Mouse (Mus musculus) mouse trophoblast stem cell (cell line): Measurements from ENCODE around the gene Ptpru.

ENCODE experiments used
- in situ Hi-C, 2 experiments: fragments of 300-500 bp; cut with MseI, MboI; formaldehyde crosslinking; loops; 2 replicates in 1 of 2; 3 replicates in 1 of 2; pipeline ENCODE4 v1.15.1; 2025

Ptpru gene

GRCm38 (mm10) chr4:131786800-131787199, 51.3 kb downstream of the Ptpru start:
- in situ Hi-C loops: no loop called here

DNA sequence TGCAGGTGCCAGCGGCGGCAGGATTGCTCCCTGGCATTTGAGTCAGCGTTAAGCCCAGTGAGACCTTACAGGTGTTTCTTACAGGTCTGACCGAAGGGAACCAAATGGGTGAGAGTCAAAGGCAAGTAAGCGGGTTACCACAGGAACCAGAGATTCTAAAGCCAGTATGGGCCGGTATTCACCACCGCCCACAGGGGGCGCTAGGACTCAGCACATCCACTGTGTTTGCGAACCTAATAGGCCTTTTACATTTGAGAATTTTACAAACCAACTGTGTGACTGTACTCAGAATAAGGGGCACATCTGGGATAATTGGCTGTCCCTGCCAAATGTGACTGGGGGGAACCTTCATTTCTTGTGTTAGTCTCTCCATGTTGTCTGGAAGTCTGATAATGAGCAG, 54.1 kb downstream of the Ptpru start:
- in situ Hi-C loops: loop anchor here in 1 of 2 experiments (5.0 kb wide), 1 partner anchor 53 kb away; the partner anchor contains the start of gene Ptpru

- in situ Hi-C loops: loop anchor here in 1 of 2 experiments (5.0 kb wide), 1 partner anchor 56 kb away; the partner anchor contains the start of gene Ptpru
Measured at GRCm38 (mm10) chr4:131781023-131781422, 57.1 kb downstream of the Ptpru start.

DNA sequence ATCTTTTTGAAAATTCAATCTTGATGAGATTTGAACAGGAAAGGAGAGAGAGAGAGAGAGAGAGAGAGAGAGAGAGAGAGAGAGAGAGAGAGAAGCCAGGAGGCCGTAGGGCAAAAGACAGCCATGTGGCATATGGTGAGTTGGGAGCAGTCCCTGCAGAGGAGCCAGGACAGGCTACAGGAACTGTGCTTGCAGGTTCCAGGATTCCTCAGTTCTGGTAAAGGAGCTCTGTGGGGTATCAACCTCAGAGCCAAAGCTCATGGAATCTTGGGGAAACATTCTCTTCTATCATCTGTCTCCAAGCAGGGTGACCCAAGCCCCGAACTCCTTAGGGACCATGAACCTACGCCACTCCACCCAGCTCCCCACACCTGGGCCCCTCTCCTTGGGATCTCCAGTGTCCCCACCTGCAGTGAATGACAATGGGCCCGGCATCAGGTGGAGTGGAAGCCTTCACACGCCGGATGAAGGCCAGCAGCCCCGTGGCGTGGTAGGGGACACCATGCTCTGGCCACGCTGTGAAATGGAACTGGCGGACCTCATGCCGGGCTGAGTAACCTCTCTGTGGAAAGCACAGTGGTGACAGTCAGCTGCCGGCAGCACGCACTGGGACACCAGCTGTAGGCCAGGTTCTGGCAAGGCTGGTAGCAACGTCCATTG, 59.3 kb downstream of the Ptpru start:
- in situ Hi-C loops: no loop called here

DNA sequence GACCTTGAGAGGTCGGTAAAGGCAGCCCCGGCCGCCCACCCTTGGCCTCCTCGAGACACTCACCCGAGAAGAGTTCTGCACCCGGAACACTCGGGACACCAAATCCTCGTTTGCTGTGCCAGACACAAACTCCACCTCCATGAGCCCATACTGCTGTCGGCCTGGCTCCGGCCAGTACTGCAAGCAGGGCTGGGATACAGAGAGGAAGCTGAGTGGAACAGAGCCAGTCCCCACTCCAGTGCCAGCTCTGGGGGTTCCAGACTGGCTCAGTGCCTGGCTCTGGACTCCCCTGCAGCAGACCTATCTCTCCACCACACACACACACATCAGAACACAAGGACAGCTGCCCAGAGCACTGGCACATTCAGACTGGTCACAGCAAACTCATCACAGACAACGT, 66.7 kb downstream of the Ptpru start:
- in situ Hi-C loops: no loop called here

DNA sequence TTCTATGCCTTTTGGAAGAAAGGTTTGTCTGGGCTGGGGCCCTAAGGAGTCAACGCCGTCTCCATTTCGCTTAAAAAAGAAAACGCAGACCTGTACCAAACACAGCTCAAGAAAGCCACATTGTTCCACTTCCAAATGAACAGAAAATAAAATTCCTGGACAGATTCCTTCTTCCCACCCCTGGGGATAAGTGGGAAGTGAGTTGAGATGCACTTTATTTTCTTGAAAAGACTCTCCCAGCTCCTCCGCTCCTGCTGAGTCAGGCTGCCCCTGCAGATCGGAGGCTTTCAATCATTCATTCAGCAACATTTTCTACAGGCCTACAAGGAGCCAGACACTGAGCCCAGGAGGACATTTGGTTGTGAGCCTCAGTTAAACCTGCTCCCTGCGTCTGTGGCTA, 74.2 kb downstream of the Ptpru start:
- in situ Hi-C loops: no loop called here

GRCm38 (mm10) chr4:131763479-131763878, 74.6 kb downstream of the Ptpru start:
- in situ Hi-C loops: no loop called here

GRCm38 (mm10) chr4:131762211-131762784, 75.8 kb downstream of the Ptpru start:
- in situ Hi-C loops: no loop called here

DNA sequence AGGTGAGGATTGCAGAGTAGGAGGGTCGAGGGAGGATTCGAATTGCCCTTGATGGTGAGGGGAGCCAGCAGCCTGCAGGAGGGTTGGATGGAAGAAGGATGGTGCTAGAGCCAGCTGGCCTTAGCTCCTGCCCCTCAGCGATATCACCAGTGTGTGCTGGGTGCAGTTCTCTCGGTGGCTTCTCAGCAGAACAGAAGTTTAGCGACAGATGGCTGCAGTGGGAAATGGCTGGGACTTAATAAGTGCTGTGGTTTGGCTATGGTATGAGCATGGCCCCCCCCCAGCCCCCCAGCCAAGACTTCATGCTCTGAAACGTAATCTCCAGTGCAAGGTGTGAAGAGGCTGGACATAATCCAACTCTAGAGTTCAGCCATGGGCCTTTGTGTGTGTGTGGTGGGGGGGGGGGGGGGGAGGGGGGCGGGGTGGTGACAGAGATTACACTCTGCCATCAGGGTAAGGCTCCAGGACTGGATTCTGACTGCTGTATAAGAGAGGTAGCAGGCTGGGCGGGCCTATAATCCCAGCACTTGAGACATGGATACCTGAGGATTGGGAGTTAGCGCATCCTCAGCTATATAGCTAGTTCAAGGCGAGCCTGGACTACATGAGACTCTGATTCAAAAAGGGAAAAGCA, 85.8 kb downstream of the Ptpru start:
- in situ Hi-C loops: no loop called here

- in situ Hi-C loops: no loop called here
Measured at GRCm38 (mm10) chr4:131751561-131751960, 86.5 kb downstream of the Ptpru start.

GRCm38 (mm10) chr4:131749802-131750201, 88.3 kb downstream of the Ptpru start:
- in situ Hi-C loops: no loop called here

- in situ Hi-C loops: no loop called here
Measured at GRCm38 (mm10) chr4:131744685-131745043, 93.4 kb downstream of the Ptpru start.

DNA sequence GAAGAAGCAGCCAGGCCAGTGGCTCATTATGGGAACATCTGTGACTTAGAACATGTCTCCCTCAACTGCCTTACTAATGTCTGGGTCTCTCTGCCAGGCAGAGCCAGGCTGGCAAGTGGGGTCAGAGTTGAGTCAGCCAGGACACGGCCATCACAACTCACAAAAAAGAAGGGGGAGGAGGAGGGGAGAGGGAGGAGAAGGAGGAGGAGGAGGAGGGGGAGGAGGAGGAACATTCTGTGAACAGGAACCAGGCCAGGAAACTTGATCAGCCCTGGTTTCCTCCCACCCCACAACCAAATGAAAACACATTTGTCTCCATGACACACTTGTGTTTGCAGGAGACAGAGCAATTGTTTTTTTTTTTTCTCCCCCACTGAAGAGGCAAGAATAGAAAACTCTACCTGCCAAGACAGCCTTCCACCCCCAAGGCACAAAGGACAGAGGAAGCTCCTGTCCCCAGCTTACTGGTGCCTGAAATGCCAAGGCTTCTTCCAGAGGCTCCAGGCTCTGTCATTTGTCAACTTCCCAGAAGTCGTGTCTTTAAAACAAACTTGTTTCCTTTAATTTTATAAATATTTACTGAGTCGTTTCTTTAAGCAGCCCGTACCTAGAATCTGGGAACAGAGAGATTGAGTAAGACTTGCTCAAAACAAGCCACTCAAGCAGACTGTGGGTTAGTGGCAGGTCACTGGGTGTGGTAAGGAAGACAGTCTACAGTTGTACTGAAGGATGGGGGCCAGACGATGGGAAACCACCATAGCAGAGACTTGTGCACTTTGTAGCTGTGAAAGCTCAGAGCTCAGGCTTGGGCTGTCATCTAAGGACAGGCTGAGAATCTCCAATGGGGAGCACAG, 94.0 kb downstream of the Ptpru start:
- in situ Hi-C loops: no loop called here

- in situ Hi-C loops: no loop called here
Measured at GRCm38 (mm10) chr4:131743031-131743430, 95.1 kb downstream of the Ptpru start.

DNA sequence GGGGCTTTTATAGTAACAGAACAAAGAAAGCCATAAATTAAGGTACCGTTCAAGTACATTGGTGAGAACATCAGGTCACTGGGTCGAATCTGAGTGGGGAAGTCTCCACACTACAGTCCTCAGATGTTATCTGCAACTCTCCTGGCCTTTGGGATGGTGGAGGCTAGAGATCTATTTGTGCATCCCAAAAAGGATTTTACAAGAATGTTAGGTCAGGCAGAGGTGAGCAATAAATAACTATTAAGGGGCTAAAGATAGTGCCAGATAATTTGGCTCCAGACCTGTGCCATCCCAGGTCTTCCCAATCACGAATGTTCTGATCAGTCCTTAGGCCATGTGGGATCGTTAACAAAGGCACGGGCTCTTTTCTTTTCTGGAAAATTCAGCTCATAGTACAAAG, 97.5 kb downstream of the Ptpru start:
- in situ Hi-C loops: no loop called here

- in situ Hi-C loops: no loop called here
Measured at GRCm38 (mm10) chr4:131728628-131729027, 109.5 kb downstream of the Ptpru start.

DNA sequence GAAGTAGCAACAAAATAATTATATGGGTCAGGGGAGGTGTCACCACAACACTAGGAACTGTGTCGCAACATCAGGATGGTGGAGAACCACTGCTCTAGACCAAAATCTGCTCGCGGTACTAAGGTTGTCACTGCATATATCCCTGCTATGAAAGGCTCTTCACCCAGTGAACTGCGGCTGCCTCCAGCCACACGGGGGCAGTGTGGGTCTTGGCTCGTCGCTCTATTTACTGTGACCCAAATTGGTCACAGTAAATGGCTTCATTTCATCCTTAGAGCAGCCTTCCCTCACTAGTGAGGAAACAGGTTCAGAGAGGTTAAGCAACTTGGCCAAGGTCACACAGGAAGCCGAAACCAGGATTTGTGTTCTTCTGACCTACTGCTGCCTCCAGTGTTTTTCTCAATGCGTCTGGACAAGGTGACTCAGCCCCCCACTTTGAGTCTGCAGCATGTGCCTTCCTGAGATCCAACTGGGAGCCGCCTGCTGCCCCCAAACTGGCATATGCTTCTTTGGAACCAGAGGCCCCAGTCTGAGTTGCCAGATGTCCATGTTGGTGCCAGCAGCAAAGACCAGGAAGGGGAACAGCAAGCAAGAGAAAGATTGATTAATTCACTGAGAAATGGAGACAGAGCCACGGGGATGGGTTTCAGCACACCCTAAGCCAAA, 114.5 kb downstream of the Ptpru start:
- in situ Hi-C loops: no loop called here

DNA sequence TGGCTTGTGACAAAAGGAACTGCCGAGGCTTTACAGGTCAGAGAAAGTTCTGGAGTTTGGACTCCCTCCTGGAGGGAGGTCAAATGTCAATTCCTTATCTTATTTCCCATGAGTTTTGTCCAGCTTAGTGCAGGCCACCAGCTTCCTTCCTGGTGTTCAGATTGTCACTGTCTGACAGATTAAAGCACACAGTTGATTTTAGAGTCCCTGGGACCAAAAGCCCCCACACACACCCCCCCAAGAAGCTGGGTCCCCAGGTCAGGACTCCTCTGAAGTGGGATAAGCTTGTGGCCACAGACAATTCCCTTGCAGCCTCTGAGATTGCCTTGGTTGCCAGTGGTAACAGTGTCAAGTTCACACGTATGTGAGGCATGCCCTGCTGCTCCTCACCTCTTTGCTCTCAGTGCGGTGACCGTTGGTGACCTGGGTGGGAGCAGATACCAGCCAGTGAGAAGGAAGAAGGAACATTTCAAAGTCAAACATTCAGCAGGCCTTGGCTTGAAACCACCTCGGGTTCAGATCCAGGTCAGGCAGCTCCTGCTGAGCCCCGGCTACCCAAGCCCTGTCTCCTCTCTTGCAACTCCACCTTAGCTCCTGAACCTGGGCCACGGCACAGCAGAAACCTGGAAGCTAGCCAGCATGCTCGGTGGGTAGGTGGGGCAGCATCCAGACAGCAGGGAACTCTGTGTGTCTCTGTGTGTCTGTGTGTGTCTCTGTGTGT, 115.8 kb downstream of the Ptpru start:
- in situ Hi-C loops: no loop called here

- in situ Hi-C loops: no loop called here
Measured at GRCm38 (mm10) chr4:131719151-131719550, 118.9 kb downstream of the Ptpru start.
